Mouse (Mus musculus) heart, adult 18-20 months (tissue): Measurements from ENCODE around the gene Il11. TPM values are rescaled to one million over a fixed set of nuclear protein-coding genes. Genes with fewer than 3 reads are reported as not detected.

ENCODE experiments used
- DNase-seq, 2 experiments: peaks; one replicate each; pipeline ENCODE4 v3.0.0; 2021 to 2022; ENCODE audit warnings: mixed read lengths in 1 of 2
- total RNA-seq, 2 experiments: library from RNA; stranded (reverse); gene quantifications; 2 replicates each; pipeline ENCODE4 v1.2.3; 2021

Gene Il11
- total RNA-seq, 2 experiments from 2014 or later = not detected

DNA sequence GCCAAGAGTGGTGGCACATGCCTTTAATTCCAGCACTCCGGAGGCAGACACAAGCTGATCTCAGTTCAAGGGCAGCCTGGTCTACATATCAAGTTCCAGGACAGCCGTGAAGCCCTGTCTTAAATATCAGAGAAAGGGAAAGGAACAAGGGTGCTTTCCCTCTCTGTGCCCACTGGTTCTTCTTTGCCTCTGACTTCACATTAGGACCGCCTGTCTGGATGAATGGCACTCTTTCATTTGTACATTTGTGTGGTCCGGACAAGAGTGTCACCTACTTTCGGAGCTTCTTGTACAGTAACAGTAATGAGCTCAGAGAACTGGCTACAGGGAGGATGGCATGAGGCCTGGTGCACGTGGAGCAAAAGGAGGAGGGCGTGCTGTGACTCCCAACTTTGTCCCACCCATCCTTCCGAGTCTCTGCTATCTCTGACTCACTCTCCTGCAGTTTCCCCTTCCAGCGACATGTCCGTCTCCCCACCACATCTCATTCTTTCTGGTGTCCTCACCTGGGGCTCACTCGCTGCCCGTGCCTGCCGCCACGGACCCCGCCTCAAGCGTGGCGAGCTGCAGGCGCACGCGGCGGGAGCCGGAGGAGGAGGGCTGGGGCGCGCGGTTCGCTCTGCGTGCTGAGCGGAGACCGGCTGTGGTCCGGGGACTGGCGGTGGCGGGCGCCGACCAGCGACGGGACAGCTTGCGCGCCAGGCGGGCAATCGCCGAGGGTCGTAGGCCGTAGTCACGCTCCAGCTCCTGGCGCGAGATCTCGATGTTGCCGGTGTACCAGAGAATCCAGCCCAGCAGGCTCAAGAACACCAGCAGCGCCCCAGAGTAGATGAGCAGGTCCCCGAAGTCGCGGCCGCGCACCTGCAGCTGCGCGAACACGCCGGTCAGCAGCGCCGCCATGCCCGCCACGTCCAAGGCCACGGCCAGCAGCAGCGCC is 6.1 kb upstream of the Il11 start:
- peak; percentile 64 to 67 for DNase-seq

GRCm38 (mm10) chr7:4783667-4784268 is 1.1 kb upstream of the Il11 start:
- DNase-seq = no peak

DNA sequence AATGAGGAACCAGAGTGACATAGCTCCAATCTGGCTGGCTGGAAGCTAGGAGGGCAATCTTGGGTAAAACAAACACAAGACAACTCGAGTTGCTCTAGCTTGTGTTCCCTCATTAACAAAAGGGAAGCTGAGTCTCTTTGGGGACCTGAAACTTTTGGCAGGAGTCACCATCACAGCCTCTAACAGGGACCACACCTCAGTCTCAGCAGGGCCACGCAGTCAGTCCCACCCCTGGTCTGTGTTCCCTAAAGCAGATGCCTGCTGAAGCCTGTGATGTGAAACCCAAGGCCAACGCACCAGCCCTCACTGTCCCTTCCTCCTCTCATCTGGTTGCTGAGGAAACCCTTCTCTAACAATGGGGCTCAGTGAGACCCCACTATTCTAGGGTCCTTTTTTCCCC is 529 bp downstream of the Il11 start:
- DNase-seq = no peak

- DNase-seq = no peak
These were observed 2.7 kb downstream of the Il11 start for GRCm38 (mm10) chr7:4779921-4780320.

- DNase-seq = no peak
These were observed 4.6 kb downstream of the Il11 start for GRCm38 (mm10) chr7:4777851-4778637.

- peak; percentile 57 to 58 for DNase-seq
These were observed 5.5 kb downstream of the Il11 start for GRCm38 (mm10) chr7:4776861-4777830.

DNA sequence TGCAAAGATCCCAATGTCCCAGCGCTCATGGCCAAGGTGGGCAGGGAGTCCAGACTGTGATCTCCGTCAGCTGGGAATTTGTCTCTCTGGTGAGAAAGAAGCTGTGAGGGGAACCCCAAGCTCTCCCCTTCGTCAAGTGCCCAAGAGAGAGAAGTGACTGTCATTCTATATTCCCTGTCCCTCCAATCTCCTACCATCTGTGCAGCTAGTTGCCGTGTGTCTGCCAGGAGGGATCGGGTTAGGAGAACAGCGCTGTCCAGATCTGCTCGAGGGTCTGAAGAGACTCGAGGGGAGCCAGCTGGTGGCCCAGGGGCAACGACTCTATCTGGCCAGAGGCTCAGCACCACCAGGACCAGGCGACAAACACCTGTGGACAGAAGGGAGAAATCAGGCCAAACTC is 6.5 kb downstream of the Il11 start:
- DNase-seq = no peak

- DNase-seq = no peak
These were observed 11.5 kb downstream of the Il11 start, which contains the start of gene Fam71e2 for GRCm38 (mm10) chr7:4771202-4771601. Gene Fam71e2, minus strand, starts transcription at chr7:4771302.

DNA sequence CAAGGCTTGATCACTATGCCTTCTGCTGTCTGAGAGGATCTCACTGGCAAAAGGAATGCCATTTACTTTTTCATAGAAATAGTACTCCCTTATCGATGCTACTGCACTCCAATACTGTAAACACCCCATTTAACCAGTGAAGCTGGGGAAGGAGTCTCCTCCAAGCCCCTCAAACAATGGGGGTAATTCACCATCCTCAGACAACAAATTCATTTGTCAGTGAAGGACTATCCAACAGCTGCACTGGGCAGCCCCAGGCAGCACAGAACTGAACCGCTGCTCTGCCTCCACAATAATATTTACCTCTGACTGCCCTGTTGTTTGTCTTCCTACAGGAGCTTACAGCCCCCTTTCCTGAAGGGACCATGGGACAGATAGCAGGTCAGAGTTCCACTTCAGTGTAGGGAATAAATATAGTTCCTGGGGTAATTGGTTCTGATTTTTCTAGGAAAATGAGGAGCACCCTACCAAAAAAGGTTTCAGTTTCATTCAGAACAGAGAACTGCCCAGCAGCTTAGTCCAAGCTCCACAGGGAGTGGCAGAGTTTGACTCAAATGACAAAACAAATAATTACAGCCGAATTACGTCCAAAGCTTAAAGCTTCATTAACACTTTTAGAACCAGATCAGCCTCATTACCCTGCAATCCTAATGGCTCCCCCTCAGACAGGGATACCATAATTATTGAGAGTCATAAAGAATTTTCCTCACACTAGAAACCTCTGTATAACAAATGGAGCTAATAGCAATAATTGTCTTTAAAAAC is 17.5 kb downstream of the Il11 start:
- no peak for DNase-seq

DNA sequence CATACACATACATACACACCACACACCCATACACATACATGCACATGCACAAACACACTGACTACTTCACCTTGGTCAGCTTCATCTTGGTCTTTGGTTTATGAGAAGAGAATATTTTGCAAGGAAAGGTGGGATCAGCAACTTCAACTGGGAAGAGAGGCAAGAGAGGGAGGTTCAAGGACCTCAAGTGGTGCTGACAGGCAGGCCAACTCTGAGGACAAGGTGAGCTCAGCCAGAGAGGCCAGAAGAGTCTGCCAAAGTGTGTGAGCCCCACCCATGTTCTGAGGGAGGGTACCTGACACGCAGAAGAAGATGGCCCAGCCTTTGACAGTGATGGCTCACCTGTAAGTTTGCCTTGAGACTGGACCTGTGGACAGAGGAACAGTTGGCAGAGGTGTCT is 23.0 kb downstream of the Il11 start:
- no peak for DNase-seq

DNA sequence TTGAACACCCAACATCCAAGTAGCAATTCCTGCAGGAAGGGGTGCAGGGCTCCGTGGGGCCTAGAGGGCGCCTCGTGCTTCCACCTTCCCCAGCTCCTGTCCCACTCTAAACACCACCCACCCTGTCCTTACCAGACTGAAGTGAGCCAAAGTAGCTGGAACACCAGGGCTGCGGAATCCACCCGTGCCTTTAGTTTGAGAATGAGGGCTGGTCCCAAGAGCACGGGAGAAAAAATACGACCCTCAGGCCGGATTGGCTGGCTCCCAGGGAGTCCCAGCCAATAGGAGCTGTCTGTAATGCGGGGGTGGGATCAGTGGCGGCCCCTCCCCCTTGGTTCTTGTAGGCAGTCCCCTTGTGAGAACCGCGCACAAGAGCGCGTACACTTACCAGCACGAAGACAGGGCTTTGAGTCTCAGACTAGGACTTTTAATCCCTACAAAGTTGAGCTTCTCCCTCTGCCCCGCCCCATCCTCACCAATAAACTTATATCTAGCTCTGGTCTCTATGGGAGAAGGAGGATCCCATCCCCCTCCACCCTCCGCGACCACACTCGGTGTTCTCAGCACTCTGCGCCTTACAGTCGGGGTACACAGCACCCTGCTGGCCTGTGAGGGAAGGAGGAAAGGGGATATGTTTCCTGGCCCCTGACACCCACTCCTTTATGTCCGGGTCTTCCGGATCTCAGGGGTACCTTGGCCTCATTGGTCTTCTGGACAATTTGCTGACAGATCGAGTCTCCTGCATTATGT is 29.7 kb downstream of the Il11 start, which contains the start of gene Cox6b2:
Gene Cox6b2 (minus strand): TSS at position 274 of the 750 bp plus-strand sequence.
- DNase-seq = peak; percentile 53 to 54

GRCm38 (mm10) chr7:4751971-4752820 is 30.5 kb downstream of the Il11 start:
- DNase-seq = peak in 1 of 2 experiments; percentile 24

DNA sequence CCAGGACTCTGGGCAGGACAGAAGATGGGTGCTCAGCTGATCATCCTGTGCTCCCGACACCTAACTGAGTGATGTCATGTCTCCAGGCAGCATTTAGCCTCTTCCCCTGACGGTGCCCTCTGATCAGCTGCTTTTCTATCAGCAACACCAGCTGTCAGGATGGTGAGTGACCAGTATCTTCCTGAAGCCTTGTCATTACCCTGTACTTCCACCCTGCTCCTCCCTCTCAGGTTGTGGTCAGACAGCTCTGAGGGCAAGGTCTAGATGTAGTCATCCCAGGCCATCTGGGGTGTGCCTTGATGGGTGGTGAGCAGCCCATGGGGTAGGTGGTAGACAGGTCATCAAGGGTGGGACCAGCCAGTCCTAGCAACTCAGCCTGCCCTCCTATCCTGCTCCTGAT is 33.5 kb downstream of the Il11 start:
- no peak for DNase-seq

- DNase-seq = no peak
These were observed 34.3 kb downstream of the Il11 start for GRCm38 (mm10) chr7:4748321-4748720.

- no peak for DNase-seq
These were observed 35.3 kb downstream of the Il11 start for GRCm38 (mm10) chr7:4747156-4747899.

GRCm38 (mm10) chr7:4746326-4746980 is 36.2 kb downstream of the Il11 start:
- no peak for DNase-seq

GRCm38 (mm10) chr7:4744886-4745285 is 37.8 kb downstream of the Il11 start:
- DNase-seq = no peak
